Mouse (Mus musculus) megakaryocyte, embryonic 14.5 days (primary cell): ENCODE measurements at regions not wholly inside any gene's neighbourhood (a gene's known extent, or its start where the extent isn't known, plus 50 kb on each side); places are given as distances from the start of the nearest gene placed in this dataset.
"Not testable (repeated sequence)": the region's sequence is repeated elsewhere in the genome, so short reads cannot be mapped to it uniquely, and the experiment has no call there.

Experiments
- H3K27me3 ChIP-seq: replicated peaks from 2 replicates; pipeline ENCODE3; 2012; ENCODE audit warnings: inconsistent platforms
- H3K36me3 ChIP-seq: replicated peaks from 2 replicates; pipeline ENCODE3; 2012; ENCODE audit warnings: low read length, inconsistent platforms, mixed read lengths
- H3K4me1 ChIP-seq: 2 replicates; pipeline ENCODE4 v1.6.1; 2012; ENCODE audit warnings: inconsistent platforms
- H3K4me3 ChIP-seq: replicated peaks from 2 replicates; pipeline ENCODE3; 2012; ENCODE audit warnings: moderate library complexity, mild to moderate bottlenecking, inconsistent platforms
- H3K9me3 ChIP-seq: 2 replicates; pipeline ENCODE4 v1.6.1; 2012; ENCODE audit warnings: inconsistent platforms
- FLI1 ChIP-seq: IDR thresholded peaks from 2 replicates; pipeline ENCODE4 v1.6.1; 2012; ENCODE audit warnings: low read length, inconsistent platforms, mixed read lengths
- GATA1 ChIP-seq: IDR thresholded peaks from 3 replicates; pipeline ENCODE4 v1.6.1; 2012; ENCODE audit warnings: mixed read lengths, low read length, inconsistent platforms, borderline replicate concordance

DNA sequence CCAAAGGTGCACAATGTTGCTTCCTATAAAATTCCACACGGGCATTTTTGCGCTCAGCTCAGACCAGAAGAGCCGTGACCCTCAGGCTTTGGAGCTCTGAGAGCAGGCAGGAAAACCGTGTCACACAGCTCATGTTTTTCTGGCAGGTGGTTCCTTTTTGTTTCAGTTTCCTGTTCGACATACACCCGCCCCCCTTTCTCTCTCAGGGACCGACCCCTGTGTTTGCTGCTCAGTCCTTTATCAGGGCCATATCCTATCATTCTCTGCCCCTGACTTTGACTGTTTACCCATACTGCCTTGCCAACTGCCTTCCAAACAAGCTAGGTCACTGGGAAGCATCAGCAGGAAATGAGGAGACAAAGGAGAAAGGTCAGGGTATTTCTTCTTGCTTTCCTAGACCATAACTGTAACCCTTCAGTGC, 475.5 kb upstream of the Smim15 start:
- Histone ChIP-seq H3K27me3 (peaks cover 1% of the 10 kb centered on the region), H3K36me3 (no peaks in the 10 kb centered on the region), H3K4me3 (peak overlapping the region; percentile 51), H3K4me1 (peaks cover 27% of the 10 kb centered on the region), H3K9me3 (no peaks in the 10 kb centered on the region)
- TF ChIP-seq GATA1 (no peak), FLI1 (no peak)

DNA sequence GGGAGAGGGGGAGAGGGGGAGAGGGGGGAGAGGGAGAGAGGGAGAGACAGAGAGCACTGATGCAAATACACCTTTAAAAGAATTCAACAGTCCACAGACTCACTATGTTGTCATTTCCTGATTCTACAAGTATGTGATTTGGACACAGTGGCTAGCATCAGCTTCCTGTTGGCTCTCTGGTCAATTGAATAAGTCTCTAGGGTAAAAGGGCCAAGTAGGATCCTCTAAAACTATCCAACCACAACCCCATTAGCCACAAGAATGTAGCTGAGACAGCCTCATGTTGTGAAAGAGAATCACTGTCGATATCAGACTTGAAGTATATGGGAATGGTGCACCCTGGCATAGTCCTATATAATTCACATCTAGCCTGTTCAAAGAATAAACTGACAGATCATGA, 481.8 kb upstream of the Smim15 start:
- no peaks in the 10 kb centered on the region for H3K36me3 ChIP-seq
- H3K27me3 ChIP-seq, result no peaks in the 10 kb centered on the region
- no peak overlapping the region for H3K4me3 ChIP-seq
- peaks cover 5% of the 10 kb centered on the region for H3K4me1 ChIP-seq
- H3K9me3 ChIP-seq, result no peaks in the 10 kb centered on the region
- TF ChIP-seq FLI1 (no peak), GATA1 (no peak)

DNA sequence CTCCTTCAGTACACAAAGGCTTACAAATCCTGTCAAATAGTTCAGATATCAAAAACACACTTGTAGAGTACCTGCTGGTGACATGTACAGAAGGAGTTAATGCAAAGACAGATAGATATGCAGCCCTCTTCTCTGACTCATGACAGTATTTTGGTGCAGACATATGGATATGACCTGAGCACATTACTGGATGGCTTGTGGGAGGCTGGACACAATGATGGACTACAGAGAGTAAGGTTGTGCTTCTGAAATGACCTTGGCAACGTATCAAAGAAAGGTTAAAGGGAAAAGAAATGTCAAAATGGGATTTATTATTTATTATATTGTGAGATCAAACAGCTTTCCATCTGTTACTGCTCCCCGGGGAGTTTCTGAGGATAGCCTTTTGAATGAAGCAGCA, 482.7 kb upstream of the Smim15 start:
- no peak overlapping the region for H3K4me3 ChIP-seq
- TF ChIP-seq FLI1 (no peak), GATA1 (no peak)
- no peaks in the 10 kb centered on the region for H3K27me3 ChIP-seq

DNA sequence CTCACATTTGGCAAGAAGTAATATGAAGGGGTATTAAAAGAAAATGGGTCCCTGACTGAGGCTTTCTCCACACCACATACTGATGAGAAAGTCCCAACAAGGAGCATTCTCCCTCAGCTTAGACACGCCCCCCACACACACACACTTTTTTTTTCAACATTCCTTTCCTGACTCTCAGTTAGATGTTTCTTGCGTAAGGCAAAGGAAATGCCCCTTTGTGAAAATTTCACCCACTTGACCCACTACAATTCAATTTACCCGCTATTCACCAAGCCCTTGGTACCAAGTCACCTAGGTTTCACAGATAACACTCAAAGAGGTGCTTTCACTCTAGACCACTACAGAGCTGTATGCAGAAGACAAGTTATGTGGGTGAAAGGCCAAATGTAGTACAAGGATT, 488.3 kb upstream of the Smim15 start:
- Histone ChIP-seq H3K4me3 (no peak overlapping the region), H3K9me3 (no peaks in the 10 kb centered on the region), H3K4me1 (no peaks in the 10 kb centered on the region; the same call in 1 of the 2 replicates), H3K27me3 (no peaks in the 10 kb centered on the region), H3K36me3 (no peaks in the 10 kb centered on the region)
- no peak for TF ChIP-seq FLI1
- TF ChIP-seq GATA1, result no peak

More for the DNA sequence above, 482.7 kb upstream of the Smim15 start:
- Histone ChIP-seq H3K36me3 (no peaks in the 10 kb centered on the region), H3K9me3 (no peaks in the 10 kb centered on the region), H3K4me1 (peaks cover 5% of the 10 kb centered on the region)

DNA sequence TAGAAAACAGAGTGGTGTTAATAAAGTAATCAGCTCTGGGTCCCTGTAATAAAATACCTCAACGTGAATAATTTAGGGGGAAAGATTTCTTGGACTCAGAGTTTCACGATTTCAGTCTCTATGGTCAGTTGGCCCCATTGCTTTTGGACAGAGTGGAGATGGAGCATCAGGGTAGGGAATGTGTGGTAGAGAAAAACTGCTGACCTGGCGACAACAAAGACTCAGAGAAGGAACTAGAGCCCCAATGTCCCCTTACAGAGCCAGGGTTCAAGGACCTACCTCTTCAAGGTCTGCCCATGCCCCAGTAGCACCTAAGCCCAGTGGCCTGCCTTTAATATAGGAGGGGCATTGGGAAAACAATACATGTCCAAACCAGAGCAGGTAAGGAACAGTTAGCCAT, 490.2 kb upstream of the Smim15 start:
- peaks cover 5% of the 10 kb centered on the region; the same call in 1 of the 2 replicates for H3K9me3 ChIP-seq
- no peak for TF ChIP-seq GATA1
- no peak for TF ChIP-seq FLI1

DNA sequence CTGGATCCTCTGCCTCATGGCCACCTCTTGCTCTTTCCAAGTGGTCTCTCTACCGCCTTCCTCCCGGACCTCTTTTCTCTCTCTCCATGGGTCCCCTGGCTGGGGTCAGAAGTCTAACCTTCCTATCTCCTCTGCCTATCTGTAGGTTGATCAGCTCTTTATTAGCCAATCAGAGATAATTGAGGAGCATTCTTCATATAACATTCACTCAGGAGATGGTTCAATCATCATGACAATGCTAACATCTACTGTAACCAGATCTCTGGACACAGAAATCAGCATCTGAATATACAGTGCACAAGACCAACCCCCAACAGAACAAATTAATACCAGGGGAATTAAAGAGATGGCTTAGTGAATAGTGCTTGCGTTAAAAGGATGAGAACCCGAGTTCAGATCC, 492.1 kb upstream of the Smim15 start:
- no peak for TF ChIP-seq GATA1

More for the DNA sequence above, 490.2 kb upstream of the Smim15 start:
- Histone ChIP-seq H3K4me3 (no peak overlapping the region), H3K4me1 (no peaks in the 10 kb centered on the region; the same call in 1 of the 2 replicates), H3K27me3 (no peaks in the 10 kb centered on the region), H3K36me3 (no peaks in the 10 kb centered on the region)

DNA sequence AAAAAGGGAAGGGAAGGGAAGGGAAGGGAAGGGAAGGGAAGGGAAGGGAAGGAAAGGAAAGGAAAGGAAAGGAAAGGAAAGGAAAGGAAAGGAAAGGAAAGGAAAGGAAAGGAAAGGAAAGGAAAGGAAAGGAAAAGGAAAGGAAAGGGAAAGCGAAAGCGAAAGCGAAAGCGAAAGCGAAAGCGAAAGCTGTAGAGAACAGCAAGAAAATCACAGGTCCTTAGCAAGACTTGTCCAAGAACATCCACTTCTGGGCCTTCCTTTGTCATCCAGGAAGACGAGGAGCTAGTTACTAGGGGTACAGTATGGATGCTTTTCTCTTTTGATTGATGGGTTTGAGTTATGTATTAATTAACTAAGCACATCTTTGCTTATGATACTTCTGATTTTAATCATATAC, 494.3 kb upstream of the Smim15 start:
- not testable (repeated sequence) for H3K9me3 ChIP-seq, H3K4me3 ChIP-seq, H3K4me1 ChIP-seq, H3K27me3 ChIP-seq, H3K36me3 ChIP-seq

More for the DNA sequence above, 492.1 kb upstream of the Smim15 start:
- no peaks in the 10 kb centered on the region for H3K27me3 ChIP-seq
- H3K9me3 ChIP-seq, result peaks cover 5% of the 10 kb centered on the region; the same call in 1 of the 2 replicates
- H3K4me3 ChIP-seq, result no peak overlapping the region
- H3K36me3 ChIP-seq, result no peaks in the 10 kb centered on the region
- peaks cover 3% of the 10 kb centered on the region; the same call in 1 of the 2 replicates for H3K4me1 ChIP-seq

DNA sequence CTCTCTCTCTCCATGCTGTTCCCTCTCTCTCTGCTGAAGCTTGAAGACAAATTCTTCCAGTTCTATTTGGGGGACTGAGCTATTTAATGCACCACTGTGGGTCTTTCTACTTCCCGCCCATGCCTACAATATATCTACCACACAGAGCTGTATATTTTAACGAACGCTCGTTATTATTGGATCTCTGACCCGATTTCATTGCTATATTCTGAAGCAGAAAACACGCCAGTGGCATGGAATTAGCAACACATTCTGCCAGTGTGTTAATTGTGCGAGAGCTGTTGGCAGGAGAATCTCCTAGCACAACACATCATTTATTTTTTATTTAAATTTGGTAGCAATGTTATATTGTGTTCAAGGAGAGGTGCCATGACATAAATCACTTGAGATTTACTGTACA, 497.2 kb upstream of the Smim15 start:
- H3K9me3 ChIP-seq, result peaks cover 17% of the 10 kb centered on the region
- H3K4me3 ChIP-seq, result no peak overlapping the region
- H3K36me3 ChIP-seq, result no peaks in the 10 kb centered on the region
- peaks cover 5% of the 10 kb centered on the region for H3K27me3 ChIP-seq
- TF ChIP-seq GATA1 (no peak), FLI1 (no peak)
- peaks cover 3% of the 10 kb centered on the region; the same call in 1 of the 2 replicates for H3K4me1 ChIP-seq

DNA sequence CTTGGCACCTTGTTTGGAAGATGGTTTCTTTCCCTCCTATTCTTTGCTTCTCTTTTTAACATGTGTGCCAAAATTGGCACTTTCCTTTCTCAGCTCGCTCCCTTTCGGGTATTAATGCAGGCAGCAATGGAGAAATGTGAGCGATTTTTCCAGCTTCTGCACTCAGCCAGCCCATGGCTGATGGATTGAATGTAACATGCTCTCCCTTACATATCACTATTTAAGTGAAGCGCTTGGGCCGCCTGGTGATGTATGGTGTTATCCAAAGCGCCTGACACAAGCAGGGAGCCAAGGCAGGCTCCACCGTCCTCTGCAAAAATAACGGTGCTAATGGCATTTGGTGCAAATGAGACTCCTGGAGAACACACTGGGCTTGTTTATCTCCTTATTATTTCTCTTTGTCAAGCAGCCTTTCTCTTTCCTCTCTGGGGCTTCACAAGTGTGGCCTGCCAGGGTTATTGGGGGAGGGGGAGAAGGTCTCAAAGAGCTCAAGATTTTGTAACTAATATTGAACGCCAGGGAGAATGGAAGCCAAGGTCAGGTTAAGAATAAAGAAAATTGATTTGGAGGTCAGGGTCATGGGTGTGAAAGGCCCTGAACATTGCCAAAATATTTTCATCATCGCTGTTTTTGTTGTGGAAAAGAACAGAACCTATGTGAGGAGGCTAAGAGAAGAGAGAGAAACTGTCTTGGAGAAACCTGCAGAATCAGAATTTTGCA, 497.9 kb upstream of the Smim15 start:
- Histone ChIP-seq H3K4me3 (no peak overlapping the region), H3K9me3 (peaks cover 17% of the 10 kb centered on the region), H3K4me1 (0 out of 2 replicates have a peak, but pooled peaks cover 3% of the 10 kb centered on the region), H3K27me3 (peaks cover 7% of the 10 kb centered on the region), H3K36me3 (no peaks in the 10 kb centered on the region)
- TF ChIP-seq GATA1 (no peak), FLI1 (no peak)

DNA sequence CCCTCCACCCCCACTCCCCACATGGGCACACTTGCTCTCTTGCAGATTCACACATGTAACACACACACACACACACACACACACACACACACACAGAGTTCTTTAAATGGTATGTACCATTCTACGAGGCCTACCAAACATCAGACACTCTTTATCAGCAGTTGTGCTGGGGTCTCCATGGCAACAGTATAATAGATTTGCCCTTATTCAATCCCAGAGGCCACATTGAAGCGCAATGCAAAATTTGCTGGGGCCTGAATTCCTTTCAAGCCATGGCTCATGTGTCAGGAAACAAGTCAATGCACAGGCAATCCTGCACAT, 502.7 kb upstream of the Smim15 start:
- Histone ChIP-seq H3K36me3 (no peaks in the 10 kb centered on the region), H3K4me3 (no peak overlapping the region), H3K27me3 (peaks cover 8% of the 10 kb centered on the region), H3K4me1 (no peaks in the 10 kb centered on the region), H3K9me3 (peaks cover 12% of the 10 kb centered on the region)
- no peak for TF ChIP-seq FLI1
